ENCODE assay signal across 33 mouse cellular contexts in the genomic region with DNA sequence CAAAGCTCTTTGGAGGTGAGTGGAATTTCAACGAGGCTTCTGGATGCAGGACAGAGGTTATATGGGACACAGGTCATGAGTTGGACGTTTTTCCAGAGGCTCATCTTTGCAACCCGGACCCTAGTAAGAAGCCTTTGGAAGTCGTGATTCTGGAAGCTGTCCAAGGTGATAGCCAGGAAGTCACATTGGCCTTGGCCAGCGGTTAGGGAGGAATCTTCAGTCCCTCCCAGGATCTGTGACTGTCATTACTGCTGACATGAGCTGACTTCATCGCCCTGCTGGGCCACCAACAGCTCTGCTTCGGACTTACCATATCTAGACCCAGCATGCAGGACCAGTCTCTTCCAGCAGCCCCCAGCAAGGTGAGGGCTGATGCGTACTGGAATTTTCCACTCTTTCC. TPM values are rescaled to one million over a fixed set of nuclear protein-coding genes. Genes with fewer than 3 reads are reported as not detected.
"Had no signal": no experiment of that assay in that cellular context is flagged by ENCODE, and none has a peak within 500 bp of the region (broad histone marks: within the 10 kb centered on the region; RNA-seq: fewer than 3 reads in every experiment).

No protein-coding gene starts in this region.

RNA-seq across cellular contexts. Expression of a gene that starts 28.1 kb away (rescaled TPM):
- total RNA-seq: gastrocnemius, postnatal 10 days; granulocyte monocyte progenitor cell, adult 5-6 weeks; heart, postnatal 10 days; heart, postnatal 25 days; heart, postnatal 4 days; layer of hippocampus, adult 2 months; layer of hippocampus, postnatal 25 days; left cerebral cortex, adult 2 months; left cerebral cortex, postnatal 14 days; left cerebral cortex, postnatal 36 days had no signal
- polyA plus RNA-seq: heart, embryonic 12.5 days; heart, embryonic 14.5 days; heart, embryonic 16.5 days; hindbrain, embryonic 10.5 days; hindbrain, embryonic 12.5 days; hindbrain, embryonic 14.5 days; hindbrain, embryonic 16.5 days; intestine, embryonic 15.5 days; kidney, embryonic 14.5 days; kidney, embryonic 16.5 days; limb, embryonic 10.5 days; limb, embryonic 12.5 days; liver, embryonic 11.5 days had no signal

RNA-seq across cellular contexts. Expression of a gene that starts 41.6 kb away (rescaled TPM):
- total RNA-seq: gastrocnemius, adult 2 months; gastrocnemius, postnatal 10 days; gastrocnemius, postnatal 25 days; gastrocnemius, postnatal 4 days; granulocyte monocyte progenitor cell, adult 5-6 weeks; heart, adult 2 months; heart, postnatal 10 days; heart, postnatal 25 days; heart, postnatal 4 days; layer of hippocampus, adult 2 months; layer of hippocampus, postnatal 10 days; layer of hippocampus, postnatal 25 days; left cerebral cortex, adult 2 months; left cerebral cortex, postnatal 14 days; left cerebral cortex, postnatal 36 days had no signal
- polyA plus RNA-seq: heart, adult 2 months; heart, embryonic 12.5 days; heart, embryonic 14.5 days; heart, embryonic 16.5 days; hindbrain, embryonic 10.5 days; hindbrain, embryonic 12.5 days; hindbrain, embryonic 14.5 days; hindbrain, embryonic 16.5 days; inflammation-experienced regulatory T-cells, adult 6 months; intestine, embryonic 15.5 days; intestine, postnatal 0 days; kidney, embryonic 14.5 days; kidney, embryonic 16.5 days; limb, embryonic 10.5 days; limb, embryonic 12.5 days; limb, embryonic 14.5 days; liver, embryonic 11.5 days; liver, embryonic 13.5 days; liver, embryonic 15.5 days had no signal
